Mouse (Mus musculus) left cerebral cortex, postnatal 25 days (tissue): ENCODE measurements at regions not wholly inside any gene's neighbourhood (a gene's known extent, or its start where the extent isn't known, plus 50 kb on each side); places are given as distances from the start of the nearest gene placed in this dataset.

Experiments
- DNase-seq, 2 experiments: peaks; one replicate each; pipeline ENCODE4 v3.0.0; 2022; ENCODE audit warnings: low spot score in 2 of 2, mixed read lengths in 1 of 2
- intact Hi-C: fragments of 180-260 bp; cut with DNase I; formaldehyde crosslinking; loops from one replicate; pipeline ENCODE4 v1.15.1; 2025

DNA sequence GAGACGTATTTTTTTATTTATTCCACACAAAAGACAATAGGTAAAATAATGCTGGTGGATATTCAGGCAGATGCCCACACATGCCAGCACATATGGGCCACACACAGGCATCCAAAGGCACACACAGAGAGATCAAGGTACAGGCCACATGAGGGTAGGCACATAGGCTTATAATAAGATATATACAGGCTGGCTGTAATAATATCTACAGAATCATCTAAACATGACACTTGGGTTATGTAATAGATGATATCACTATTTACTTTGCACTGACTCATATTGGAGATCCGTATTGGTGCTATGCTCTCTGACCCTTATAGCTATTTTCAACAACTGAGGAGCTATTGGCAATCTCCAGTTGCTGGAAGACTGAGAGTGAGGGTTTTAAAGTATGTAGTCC, 785.6 kb upstream of the Lcorl start:
- no peak for DNase-seq
- intact Hi-C loops: no loop called here

DNA sequence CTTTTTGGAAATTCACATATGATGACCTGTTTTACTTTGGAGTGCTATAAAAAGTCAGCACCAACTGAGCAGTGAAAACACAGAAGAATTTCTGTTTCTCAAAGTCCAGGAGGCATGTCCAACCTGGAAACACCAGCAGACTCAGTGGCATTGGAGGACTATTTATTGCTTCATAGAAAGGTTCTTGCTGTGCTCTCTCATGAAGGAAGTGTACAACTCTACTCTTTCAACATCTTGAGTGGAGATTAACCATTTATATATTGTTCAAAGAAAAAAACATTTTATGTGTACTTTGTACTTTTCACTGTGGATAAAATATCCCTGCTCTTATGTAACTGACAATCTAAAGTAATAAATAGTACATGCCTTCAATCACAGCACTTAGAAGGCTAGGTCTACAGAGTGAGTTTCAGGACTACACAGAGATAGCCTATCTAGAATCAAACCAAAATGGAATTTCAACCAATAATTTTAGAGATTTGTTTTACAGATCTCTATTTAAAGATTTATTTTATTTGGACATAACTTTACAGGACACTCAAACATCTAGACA, 777.8 kb upstream of the Lcorl start:
- intact Hi-C loops: no loop called here
- DNase-seq: no peak
